Mouse (Mus musculus): Measurements from ENCODE around the gene Palld.

Palld gene

DNA sequence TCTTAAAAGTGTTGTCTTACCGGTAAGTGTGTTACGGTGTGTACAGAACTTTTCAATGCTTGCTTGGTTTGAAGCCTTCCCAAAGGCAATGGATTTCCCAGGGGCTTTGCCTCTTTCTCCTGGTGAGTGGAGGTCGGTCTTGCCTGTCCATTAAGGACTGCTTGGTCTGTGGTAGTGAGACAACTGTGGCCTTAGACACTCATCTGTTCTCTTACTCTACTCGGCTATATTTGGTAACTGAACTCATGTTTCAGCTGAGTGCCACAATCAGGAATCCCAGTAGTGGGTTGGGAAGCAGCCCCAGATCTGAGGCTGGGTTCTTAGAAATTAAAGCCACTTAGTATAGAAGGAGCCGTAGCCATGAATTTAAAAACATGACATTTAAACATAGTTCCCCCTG lies at the start of gene Palld:
Gene Palld (minus strand): TSS at position 170 of the 400 bp plus-strand sequence.
- in situ Hi-C loops (cut with MseI, MboI): loop anchor here (10.0 kb wide), 1 partner anchor 152 kb away; no protein-coding TSS in a partner anchor

DNA sequence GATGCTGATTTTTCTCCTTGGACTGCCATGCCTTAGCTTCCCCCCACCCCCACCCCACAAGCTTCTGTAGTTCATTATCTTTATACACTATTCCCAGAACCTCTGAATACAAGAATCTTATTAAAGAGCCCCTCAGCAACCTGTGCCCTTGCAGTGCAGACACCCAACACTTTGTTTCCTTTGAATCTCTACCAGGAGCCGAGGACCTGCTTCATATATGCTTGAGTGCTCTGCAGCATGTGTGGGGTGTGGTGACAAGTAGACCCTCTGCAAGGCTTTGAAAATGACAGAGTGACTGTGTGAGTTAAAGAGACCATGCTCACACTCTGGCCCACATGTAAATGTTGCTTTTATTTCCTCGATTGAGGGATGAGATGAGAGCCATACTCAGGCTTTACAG lies 35.1 kb upstream of the Palld start:
- in situ Hi-C loops (cut with MseI, MboI): no loop called here

DNA sequence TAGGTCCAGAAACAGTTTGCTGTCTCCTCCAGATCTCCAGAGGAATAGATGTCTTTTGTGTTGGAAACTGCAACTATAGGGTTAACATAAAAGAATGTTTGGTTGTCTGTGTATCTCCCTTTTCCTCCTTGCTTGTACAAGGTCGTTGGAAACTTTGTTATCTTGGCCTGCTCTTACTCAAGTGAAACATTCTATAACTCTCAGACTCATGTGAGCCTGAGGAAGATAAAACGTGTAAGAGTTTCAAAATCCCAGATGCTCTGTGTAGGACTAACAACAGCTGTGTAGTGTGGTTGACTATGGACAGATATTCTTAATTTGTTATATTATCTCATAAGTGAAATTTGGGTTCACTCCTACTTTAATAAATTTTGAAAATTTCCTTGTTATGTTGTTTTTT lies 30.8 kb upstream of the Palld start:
- in situ Hi-C loops (cut with MseI, MboI): no loop called here

DNA sequence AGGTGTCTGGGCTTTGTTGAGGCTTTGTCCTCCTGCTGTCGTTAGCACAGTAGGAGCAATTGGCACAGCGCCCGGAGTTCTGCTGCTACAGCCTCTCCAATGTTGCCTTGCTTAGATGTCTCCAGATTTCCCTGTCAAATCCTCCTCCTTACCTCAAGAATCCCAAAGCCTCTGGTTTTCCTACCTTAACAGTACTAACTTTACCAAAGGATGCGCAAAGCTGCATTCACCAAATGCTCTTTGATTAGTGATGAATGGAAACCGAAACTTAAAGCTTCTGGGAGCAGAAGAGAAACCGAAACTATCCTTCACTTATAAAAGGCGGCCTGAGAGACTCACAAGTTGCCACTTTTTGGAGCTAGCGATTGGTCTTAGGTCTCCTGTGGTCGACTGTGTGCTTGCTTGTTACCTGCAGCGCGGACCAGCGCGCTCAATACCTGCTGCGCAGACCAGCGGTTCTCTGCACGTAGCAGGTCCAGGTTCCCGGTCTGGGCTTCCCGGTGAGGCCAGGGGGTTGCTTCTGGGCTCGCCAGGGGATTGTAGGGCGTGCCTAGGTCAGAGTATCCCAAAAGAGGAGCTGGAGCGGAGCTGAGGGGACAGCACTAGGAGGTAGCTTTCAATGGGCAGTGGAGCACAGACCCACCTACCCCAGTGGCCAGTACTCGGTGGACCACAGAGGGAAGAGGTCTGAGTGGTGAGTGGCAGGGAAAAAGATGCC lies 25.4 kb upstream of the Palld start, which contains the start of gene Ddx60:
Gene Ddx60 (plus strand): TSS at position 311 of the 718 bp plus-strand sequence.
- in situ Hi-C loops (cut with MseI, MboI): no loop called here

DNA sequence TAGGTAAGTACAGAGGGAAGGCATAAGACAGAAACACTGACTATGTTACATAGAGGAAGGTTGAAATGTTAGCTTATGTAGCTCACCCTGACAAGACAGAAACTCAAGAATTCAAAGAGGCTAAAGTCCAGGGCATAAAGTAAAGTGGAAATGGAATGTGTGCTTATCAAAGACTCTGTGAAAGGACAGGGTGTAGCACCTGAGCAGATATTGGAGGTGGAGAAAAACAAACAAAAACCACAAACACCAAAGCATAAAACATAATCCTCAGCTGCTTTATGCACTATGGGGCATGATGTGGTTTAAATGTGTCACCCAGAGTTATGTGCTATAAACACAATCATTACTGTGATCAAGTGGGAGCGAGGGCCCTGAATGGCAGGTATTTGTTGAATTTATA lies 22.0 kb upstream of the Palld start:
- in situ Hi-C loops (cut with MseI, MboI): no loop called here

DNA sequence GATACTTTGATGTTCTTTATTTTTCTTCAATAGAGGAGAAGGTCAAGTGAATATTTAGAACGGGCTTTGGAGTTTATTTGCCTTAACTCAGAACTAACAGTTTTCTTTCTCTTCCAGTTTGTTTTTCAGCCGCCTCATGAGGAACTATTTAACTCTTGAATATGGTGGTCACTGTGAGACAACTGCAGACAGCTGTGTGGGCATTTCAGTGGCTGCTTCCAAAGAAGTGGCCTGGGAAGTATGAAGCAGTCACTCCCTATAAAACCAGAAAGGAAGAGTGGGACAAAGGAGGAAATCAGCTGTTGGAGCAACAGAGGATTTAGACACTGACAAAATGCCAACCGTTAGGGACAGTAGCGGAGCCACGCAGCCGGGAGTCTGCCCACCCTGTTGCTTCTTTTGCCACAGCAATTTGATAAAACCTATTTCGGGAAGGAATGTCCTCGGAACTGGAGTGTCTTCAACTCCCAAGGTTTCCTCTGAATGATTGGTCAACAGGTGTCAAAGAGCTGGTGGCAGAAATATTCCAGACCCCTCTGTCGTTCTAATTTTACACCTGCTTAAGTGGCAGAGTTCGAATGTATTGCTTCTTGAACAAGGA lies 19.1 kb upstream of the Palld start:
- in situ Hi-C loops (cut with MseI, MboI): no loop called here

DNA sequence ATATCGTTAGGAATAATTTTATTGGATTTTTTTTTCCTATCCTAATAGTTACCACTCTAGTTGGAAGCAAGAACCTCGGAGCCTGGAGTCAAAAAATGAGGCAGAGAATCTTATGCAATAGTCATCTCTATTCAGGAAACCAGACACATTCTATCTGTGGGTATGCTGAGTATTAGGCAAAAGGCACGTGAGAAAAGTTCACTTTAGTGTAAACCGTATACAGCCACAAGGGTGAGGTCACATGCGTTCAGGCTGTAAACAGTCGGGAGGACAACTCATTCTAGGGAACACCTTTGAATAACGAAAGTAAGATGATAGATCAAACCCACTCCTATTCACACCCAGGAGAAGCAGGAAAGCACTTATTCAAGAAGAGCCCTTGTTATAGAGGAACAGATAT lies 17.9 kb upstream of the Palld start:
- in situ Hi-C loops (cut with MseI, MboI): no loop called here

DNA sequence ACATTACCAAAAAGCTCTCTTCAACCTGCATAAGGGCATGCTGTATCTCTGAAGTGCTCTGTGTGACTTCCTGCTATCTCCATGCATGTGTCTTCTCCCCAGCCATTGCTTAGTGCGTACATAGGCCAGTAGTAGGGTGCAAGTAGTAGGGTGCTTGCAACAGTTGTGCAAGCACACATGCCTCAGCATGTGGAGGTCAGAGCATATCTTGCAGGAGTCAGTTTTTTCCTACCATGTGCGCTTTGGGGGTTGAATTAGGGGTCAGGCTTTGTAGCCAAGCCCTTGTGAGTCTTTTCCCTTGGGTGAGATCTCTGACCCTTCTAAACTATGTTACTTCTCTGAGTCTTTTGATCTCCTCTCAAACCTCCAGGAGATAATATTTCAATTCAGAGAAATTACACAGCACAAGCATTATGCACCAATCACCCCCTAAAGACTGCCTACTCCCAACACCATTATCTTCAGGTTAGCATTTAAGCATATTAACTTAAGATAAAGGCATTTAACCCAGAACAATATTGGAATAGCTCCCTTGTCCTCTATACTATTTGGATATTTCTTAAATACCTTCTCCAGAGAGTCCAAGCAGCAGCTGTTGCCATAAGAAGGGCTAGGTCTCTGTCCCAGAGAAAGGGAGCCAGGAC lies 16.8 kb upstream of the Palld start:
- in situ Hi-C loops (cut with MseI, MboI): no loop called here

DNA sequence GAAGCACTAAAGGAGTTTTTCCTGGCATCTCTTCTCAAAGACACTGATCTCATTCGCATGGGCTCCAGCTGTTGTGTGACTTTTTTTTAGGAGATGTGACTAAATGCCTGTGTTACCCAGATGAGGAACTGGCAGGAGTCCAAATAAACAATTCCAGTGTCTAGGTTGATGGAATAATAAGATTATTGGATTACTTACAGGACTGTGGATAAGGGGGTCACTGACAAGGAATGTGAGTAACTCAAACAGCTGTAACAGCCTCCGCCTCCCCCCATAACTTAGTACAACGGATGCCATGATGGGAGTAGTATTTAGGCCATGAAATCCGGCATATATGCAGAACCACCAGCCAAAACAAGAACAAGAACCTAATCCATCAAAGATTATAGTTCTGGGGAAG lies 14.8 kb upstream of the Palld start:
- in situ Hi-C loops (cut with MseI, MboI): no loop called here

DNA sequence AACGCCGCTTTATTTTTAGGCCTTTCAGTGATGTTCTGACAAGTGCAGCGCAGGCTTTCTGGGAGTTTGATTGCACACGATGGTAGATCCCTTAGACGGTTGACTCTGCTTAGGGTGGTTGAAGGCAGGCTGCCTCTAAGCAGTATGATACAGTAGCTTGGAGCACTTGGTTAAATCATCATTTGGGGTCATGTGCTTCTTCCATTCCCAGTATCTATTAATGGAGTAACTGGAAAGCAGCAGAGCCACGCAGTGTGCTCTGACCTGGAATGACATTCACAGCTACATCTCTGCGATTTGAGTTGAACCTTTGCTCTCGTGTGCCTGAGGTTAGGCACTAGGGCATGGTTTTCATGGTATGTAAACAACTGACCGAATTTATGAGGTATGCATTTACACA lies 11.5 kb upstream of the Palld start:
- in situ Hi-C loops (cut with MseI, MboI): no loop called here

DNA sequence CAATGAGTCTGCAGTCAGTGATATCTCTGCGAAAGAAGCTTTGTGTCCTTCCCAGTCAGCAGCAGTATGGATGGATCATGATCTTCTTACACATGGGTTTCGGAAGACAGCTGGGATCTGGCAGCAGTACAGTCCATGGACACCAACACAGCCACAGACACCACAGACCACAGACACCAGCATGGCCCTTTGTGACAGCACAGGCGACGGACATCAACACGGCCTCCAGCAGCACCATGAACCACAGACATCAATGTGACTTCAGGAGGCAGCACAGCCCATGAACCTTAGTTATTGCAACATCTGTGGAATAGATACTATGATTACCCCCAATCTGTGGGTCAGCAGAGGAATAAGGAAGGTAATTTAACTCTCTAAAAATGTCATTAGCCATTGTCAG lies 10.3 kb upstream of the Palld start:
- in situ Hi-C loops (cut with MseI, MboI): no loop called here

DNA sequence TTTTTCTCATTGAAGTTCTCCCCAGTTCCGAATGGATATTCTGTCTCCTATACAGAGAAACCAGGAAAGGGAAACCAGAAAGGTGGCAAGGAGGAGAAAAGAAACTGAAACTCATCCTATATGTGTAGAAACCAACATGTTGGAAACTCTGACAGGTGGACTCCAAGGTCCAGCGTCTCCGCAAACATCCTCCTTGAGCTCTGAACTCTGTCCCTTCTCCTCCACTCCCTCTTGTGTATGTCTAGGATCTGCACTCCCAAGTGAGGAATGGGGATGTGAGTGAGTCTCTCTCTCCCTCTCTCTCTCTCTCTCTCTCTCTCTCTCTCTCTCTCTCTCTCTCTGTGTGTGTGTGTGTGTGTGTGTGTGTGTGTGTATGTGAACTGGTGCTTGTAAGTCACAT lies 6.8 kb upstream of the Palld start:
- in situ Hi-C loops (cut with MseI, MboI): loop anchor here (10.0 kb wide), 1 partner anchor 145 kb away; no protein-coding TSS in a partner anchor

DNA sequence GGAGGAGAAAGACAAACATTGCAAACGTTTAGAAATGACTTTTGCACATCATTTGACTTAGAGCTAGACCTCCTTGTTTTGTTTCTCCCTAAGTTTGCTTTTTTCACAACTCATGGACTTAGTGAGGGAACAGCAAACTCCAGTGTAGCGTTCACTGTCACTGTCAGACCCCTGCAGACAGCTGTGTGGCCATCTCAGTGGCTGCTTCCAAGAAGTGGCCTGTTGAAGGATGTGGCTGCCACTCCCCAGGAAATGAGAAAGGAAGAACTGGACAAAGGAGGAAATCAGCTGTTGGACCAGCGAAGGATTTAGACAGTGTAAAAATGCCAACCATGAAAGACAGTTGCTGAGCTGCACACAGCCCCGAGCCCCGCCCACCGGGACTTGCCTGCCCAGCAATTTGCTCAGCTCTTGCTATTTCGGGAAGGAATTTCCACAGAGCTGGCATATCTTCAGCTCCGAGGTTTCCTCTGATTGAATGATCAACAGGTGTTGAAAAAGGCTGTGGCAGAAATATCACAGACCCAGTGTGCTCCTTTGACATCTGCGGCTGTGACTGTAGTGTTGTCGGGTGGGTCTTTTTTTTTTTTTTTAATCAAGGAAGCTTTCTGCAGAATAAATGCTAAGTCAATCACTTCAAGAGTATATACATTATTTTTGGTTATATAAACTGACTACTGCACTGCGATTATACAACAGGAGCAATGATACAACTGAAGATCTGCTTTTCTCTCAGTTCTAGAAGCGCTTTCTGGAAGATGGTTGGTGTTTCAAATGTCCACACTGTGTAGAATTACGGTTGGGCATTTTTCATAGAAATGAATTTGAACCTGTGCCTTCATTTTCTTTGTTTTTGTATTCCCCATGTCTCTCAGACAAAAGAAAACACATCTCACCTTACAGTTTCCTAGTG lies 6.1 kb upstream of the Palld start:
- in situ Hi-C loops (cut with MseI, MboI): loop anchor here (10.0 kb wide), 1 partner anchor 146 kb away; no protein-coding TSS in a partner anchor

DNA sequence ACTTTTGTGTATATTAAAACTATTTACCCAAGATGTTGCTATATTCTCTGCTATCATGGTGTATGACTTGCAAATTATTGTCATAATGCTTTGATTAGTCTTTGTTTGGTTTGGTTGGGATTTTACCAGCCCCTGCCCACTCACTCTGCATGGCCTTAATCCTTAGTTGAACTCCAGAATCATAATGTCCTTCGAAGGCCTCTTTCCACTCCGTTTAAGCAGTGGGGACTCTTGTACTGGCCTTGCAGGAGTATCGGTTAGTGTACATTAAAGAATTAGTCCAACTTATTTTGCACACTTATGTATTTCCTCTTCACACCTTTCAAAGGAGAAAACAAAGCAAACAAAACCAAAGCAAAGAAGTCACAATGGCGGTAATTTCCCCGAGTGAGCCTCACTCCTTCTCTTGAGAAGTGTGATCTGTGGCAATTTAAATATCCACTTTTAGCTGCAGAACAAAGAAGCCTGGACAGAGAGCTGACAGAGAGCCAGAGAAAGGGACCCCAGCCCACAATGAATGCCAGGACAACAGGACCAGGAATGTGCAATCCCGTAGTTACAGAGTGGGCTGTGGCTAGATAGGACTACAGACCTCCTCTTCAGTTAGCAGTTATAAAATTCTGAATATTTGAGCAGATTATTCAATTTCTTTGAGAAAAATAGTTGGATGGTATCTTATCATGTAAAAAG lies 1.3 kb downstream of the Palld start:
- in situ Hi-C loops (cut with MseI, MboI): loop anchor here (10.0 kb wide), 1 partner anchor 154 kb away; no protein-coding TSS in a partner anchor

DNA sequence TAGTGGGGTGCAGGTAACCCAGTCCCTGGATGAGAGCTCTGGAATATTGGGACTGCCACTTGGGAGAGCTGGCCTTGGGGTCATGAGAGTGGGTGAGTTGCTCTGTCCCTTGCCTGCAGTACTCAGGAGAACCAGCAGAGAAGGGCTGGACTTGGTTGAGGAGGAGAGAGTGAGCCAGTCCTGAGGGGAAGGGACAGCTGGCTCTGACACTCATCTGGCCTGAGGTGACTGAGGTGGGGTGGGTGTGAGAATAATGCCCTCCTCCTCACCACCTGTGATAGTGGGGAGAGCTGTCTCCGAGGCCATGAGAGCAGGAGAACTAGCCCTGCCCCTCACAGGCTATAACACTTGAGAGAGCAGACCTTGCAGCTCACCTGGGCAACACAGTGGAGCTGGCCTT lies 5.1 kb downstream of the Palld start:
- in situ Hi-C loops (cut with MseI, MboI): no loop called here

DNA sequence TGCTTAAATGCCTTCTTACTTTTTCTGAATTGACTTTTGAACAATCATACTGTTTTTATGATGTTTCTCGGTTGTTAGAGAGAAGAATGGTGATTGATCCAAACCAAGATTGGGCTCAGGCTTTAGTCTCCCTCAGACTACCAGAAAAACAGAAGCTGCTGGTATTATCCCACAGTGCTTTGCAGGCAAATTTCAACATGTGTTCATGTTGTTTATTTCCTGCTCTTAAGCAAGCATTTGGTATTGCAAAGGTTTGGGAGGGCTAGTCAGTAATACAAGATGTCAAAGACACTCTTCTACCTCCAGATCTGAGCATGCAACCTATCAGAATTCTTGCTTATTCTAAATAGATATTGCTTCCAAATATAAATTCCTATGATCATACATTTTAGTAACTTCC lies 5.7 kb downstream of the Palld start:
- in situ Hi-C loops (cut with MseI, MboI): no loop called here

DNA sequence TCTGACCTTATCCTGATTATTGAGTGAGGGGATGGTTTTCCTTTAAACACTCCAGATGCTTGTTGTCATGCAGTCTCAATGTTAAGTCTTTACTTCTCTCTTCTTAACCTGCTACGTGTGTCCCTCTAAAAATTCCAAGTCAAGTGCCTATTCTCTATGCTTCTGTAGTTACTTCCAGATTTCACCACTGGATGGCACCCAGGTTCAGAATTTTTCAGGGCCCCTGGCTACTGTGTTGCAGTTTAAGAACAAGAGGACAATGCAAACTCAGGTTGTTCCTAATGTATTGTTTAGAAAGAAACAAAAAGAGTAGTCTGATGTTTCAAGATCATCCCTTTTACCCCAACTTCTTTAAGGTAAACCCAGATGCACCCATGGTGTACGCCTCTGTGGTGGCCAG lies 8.4 kb downstream of the Palld start:
- in situ Hi-C loops (cut with MseI, MboI): no loop called here

DNA sequence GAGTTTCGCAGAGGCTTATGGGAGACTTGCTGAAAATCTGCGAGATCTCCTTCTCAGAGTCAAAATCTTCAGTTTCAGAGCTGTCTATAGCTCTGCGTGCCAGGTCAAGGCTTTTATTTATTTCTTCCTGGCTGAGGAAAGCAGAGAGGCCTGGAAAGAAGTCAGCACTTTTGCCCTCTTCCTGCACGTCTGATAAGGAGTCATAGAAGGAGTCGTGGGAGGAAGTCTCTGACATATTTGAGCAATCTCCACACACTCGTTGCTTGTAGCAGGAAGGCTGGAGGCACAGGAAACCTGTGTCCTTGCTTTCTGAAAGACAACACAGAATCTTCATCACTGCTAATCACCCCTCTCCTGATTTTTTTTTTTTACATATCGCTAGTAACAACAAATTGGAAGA lies 24.9 kb downstream of the Palld start:
- in situ Hi-C loops (cut with MseI, MboI): loop anchor here (5.0 to 10.0 kb wide), 3 partner anchors 175 to 333 kb away; no protein-coding TSS in a partner anchor

DNA sequence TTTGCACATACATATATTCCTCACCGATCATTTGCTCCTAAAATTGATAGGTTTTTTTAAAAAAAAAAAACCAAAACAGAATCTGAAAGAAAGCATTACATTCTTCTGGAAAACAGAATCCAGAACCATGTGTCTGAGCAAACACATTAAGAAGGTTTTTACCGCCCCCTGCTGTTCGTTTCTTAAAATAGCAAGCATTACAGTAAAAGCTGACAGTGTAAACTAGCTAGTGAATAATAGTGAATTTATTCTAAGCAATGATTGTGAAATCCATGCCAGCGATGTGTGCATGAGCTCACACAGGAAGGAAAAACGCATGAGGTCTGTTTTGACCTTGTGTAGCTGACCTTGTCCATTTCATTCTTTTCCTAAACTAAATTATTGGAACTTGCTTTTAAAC lies 27.2 kb downstream of the Palld start:
- in situ Hi-C loops (cut with MseI, MboI): loop anchor here (5.0 to 10.0 kb wide), 3 partner anchors 173 to 330 kb away; no protein-coding TSS in a partner anchor

DNA sequence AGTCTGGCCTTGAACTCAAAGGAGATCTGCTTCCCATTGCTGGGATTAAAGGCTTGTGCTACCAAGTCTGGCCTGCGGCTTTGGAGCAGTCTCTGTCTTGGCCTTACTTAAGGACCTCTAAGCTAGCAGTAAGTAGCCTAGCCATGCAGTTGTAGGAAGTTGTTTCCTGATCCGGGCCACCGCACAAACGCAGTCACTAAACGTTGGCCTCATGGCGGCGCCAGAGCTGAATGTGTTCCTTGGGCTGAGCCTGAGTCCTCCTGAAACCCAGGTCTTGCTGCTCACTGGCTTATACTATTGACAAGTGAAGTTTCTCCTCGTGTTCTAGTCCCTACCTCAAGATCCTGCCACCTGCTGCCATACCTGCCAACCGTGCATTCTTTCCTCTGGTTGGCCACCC lies 28.5 kb downstream of the Palld start:
- in situ Hi-C loops (cut with MseI, MboI): loop anchor here (5.0 to 10.0 kb wide), 3 partner anchors 179 to 337 kb away; no protein-coding TSS in a partner anchor

DNA sequence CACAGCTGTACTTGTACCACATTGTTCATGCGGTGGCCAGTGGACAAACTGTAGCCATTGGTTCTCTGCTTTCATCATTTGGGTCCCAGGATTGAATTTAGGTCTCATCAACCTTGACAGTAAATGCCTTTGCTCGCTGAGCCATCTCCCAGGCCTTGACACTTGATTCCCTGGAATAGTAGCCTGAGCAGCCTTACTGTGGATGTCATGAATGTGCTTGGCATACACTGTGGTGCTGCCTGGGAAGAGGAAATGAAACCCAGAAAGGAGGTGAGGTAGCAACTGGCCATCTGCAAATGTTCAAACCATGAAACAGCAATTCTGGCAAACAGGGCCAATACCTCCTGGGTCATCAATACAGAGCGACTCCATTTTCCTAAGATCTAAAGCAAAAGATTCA lies 34.0 kb downstream of the Palld start:
- in situ Hi-C loops (cut with MseI, MboI): no loop called here
